Mouse (Mus musculus) layer of hippocampus, postnatal 36 days (tissue): ENCODE measurements at regions not wholly inside any gene's neighbourhood (a gene's known extent, or its start where the extent isn't known, plus 50 kb on each side); places are given as distances from the start of the nearest gene placed in this dataset.

Experiments used
- DNase-seq, 2 experiments: peaks; one replicate each; pipeline ENCODE4 v3.0.0; 2022

GRCm38 (mm10) chr13:102034484-102034883, 266.5 kb upstream of the Pik3r1 start:
- no peak for DNase-seq

DNA sequence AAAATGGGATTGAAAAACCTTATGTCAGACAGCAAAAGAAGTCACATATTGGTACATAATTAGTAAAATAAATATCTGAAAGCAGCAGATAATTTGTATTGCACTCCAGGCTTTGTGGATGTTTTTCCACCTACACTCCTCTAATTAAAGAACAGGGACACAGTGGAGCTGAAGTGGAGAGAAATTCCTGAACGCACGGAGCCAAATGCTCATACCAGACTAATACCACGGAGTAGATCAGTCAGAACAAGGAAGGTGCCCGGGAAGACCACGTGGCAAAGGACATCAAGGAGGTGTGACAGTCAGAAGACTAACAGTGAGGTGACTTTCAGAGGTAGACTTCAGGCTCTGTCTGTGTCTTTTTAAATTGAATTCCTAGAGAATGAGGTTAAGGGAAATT, 268.0 kb upstream of the Pik3r1 start:
- DNase-seq, result peak in 1 of 2 experiments; percentile 6

- no peak for DNase-seq
These were observed 269.0 kb upstream of the Pik3r1 start for GRCm38 (mm10) chr13:102036819-102037624.

DNA sequence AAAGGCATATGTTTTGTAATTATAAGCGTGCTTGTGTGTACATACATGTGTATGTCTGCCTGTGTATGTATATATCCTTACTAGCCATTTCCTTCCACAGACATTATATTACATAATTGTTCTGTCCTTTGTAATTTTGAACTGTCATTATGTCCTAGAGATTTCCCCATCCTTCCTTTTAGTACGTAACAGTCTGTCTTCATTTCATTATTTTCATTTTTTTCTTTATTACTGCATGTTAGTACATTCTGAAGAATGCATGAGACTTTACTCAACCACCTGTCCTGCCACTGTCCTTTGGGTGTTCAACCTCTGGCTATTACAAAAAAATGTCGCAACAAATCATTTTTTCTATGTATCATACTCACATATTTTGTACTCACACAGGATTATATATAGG, 292.2 kb upstream of the Pik3r1 start:
- DNase-seq, result no peak

DNA sequence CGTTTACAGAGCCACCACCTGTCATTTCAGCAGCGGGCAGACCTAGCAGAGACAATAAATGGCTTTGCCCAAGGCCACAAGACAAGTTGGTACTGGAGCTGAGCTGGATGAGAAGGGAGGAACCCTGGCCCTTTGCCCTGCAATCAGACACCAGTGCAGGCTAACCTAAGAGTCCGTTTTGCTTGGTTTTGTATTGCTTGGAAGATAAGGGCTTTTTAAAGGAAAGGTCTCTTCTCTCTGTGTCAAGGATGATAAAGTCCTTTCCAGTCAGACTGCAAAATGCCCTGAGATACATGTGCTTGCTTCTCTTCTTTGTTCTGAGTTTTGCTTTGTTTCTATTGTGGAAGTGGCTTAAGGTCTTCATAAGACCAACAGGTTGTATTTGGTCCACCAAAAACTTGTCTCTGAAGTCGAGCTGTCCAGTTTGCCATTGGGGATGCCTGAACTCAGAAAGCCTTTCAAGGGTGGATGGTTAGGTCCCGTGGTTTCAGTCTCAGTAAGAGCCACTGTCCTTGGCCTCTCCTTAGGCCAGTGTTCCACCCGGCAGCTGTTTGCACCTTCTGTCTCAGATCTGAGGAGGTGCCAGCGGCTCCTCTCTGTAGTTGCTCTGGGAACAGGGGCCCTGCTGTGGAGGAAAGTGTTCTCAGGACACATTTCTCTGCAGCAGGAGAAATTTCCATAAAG, 296.7 kb upstream of the Pik3r1 start:
- no peak for DNase-seq

DNA sequence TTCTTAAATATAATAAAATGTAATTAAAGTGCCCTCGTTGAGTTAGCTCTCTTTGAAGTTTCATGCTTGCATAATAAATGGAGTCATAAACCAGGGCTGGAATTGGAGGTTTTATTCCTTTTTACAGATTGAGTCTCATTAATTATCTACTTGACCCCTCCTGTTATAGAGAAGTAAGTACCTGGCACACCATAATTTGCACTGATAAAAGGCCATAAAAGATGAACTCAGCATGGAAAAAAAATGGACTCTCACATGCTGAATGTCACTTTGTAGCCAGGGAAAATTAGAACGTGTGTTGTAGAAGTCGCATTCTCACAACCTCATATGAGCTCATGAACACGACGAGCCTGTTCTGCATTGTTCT, 297.2 kb upstream of the Pik3r1 start:
- DNase-seq, result no peak

DNA sequence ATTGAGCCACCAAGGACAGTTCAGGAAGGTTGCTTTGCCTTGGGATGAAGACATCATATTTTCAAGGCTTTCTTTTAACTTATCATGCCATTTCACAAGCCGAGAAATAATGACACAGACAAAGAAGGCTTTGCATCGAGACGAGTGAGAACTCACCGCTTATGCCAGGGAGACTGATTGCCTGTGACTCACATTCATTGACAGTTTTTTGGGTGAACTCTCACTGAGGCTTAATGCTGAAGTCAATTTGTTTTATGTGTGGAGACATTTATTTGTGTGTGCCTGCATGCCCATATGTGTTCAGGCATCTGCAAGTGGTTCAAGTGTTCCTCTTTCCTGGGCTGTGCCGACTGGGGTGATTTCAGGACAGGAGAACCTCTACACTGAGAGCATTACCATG, 297.8 kb upstream of the Pik3r1 start:
- DNase-seq, result no peak

DNA sequence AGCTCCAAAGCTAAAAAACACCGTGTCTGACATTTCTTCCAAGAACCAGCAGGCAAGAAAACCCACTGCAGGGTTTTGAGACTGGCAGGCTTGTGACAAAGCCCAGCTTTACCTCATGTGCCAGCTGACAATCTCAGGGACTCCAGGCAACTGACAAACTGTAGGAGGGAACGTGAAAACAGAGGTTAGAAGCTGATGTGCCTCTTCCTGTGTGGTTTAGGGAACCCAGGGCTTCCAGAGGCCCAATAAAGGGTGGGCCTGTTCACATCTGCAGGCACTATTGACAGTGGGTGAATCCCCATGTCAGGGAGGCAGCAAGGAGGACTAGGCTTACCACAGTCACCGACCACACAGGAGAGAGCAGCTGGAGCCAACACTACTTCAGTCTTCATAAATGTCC, 302.7 kb upstream of the Pik3r1 start:
- no peak for DNase-seq

DNA sequence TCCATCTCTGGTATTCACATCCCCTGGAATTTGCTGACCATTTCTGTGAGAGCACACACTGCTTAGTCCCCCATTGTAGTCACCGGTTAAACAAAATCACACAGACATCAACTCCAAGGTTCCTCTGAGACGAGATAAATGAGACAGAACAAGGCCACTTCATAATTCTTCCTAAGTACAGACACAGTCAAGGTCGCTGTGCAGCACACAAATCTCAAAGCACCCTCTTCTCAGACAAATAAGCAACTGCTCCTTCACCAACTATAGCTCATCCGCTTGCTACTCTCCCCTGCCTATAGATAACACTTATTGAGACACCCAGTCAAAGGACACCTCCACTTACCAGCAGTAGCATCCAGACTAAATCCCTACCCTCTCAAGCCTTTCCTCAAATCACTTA, 304.3 kb upstream of the Pik3r1 start:
- DNase-seq, result no peak

- no peak for DNase-seq
These were observed 319.7 kb upstream of the Pik3r1 start for GRCm38 (mm10) chr13:102087766-102088165.

DNA sequence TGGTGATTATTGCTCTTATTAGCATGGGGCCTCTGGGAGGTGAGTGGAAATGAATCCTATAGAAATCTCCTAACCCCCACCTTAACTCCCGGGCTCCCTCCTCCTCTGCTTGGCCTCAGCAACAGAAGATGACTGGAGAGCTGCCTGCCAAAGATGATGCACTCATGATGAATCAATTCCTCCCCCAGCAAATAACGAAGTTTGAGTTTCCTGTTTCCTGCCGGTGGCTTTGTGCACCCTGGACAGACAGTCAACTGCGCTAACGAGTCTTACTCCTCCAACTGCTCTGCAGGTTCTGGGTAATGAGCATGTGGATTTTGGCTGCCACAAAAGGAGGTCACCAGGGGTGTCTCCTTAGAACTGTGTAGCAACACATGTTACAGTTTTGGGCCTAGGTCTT, 321.5 kb upstream of the Pik3r1 start:
- no peak for DNase-seq

GRCm38 (mm10) chr13:102094193-102094592, 326.2 kb upstream of the Pik3r1 start:
- DNase-seq, result no peak

- DNase-seq, result no peak
These were observed 335.1 kb upstream of the Pik3r1 start for GRCm38 (mm10) chr13:102103161-102103560.

- no peak for DNase-seq
These were observed 338.2 kb upstream of the Pik3r1 start for GRCm38 (mm10) chr13:102106188-102106587.

- DNase-seq, result no peak
These were observed 340.2 kb upstream of the Pik3r1 start for GRCm38 (mm10) chr13:102108204-102108603.

- DNase-seq, result no peak
These were observed 340.9 kb upstream of the Pik3r1 start for GRCm38 (mm10) chr13:102108916-102109315.

- DNase-seq, result no peak
These were observed 345.9 kb upstream of the Pik3r1 start for GRCm38 (mm10) chr13:102113941-102114340.

- no peak for DNase-seq
These were observed 354.3 kb upstream of the Pik3r1 start for GRCm38 (mm10) chr13:102122341-102122740.

- no peak for DNase-seq
These were observed 360.0 kb upstream of the Pik3r1 start for GRCm38 (mm10) chr13:102127933-102128430.

- no peak for DNase-seq
These were observed 363.4 kb upstream of the Pik3r1 start for GRCm38 (mm10) chr13:102131459-102131858.

- DNase-seq, result no peak
These were observed 364.1 kb upstream of the Pik3r1 start for GRCm38 (mm10) chr13:102132154-102132553.

DNA sequence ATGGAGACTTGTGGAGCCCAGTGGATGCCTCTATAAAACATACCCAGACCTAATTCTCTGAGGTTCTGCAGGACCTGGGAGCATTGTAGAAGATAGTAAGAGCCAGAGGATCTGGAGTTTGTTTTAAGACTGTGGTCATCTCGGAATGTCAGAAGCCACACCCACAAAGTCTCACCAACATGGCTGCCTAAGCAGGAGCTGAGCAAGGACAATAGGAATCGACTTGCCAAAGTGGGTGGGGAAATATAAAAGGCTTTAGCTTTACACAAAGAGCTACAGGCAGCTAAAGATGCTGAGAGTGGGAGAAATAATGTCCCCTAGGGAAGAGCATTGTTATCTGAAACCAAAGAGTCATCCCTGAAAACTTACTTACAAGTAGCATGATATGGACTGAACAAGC, 364.7 kb upstream of the Pik3r1 start:
- DNase-seq, result no peak

- no peak for DNase-seq
These were observed 367.2 kb upstream of the Pik3r1 start for GRCm38 (mm10) chr13:102135210-102135609.

- no peak for DNase-seq
These were observed 375.0 kb upstream of the Pik3r1 start for GRCm38 (mm10) chr13:102142986-102143385.
